Mouse (Mus musculus) intestine, postnatal 0 days (tissue): Measurements from ENCODE around the gene Tmem189. TPM values are rescaled to one million over a fixed set of nuclear protein-coding genes. Genes with fewer than 3 reads are reported as not detected.

Source experiments
- ATAC-seq: fragments of 200-750 bp; cut with Nextera tagmentation; 2 replicates; pipeline ENCODE4 v1.8.0; 2017; ENCODE audit warnings: mild to moderate bottlenecking, moderate TSS enrichment, moderate library complexity
- H3K27ac ChIP-seq: fragments of 300-500 bp; sonication (generic); 2 replicates; pipeline ENCODE4 v1.5.1; 2014; ENCODE audit warnings: mild to moderate bottlenecking, low read depth, low read length, moderate library complexity
- H3K27me3 ChIP-seq: fragments of 300-500 bp; sonication (generic); replicated peaks from 2 replicates; pipeline ENCODE4 v1.6.1; 2014; ENCODE audit warnings: low read length, mixed read lengths; ENCODE audit not compliant: control insufficient read depth, insufficient read depth
- H3K36me3 ChIP-seq: fragments of 300-500 bp; sonication (generic); 2 replicates; pipeline ENCODE4 v1.6.1; 2014; ENCODE audit warnings: mild to moderate bottlenecking, moderate library complexity; ENCODE audit not compliant: control insufficient read depth, insufficient read depth
- H3K4me1 ChIP-seq: fragments of 300-500 bp; sonication (generic); replicated peaks from 2 replicates; pipeline ENCODE4 v1.6.1; 2014; ENCODE audit warnings: antibody characterized with exemption, low read length, mixed read lengths; ENCODE audit not compliant: control insufficient read depth, insufficient read depth
- H3K4me2 ChIP-seq: fragments of 300-500 bp; sonication (generic); replicated peaks from 2 replicates; pipeline ENCODE4 v1.6.1; 2014; ENCODE audit warnings: low read depth, mild to moderate bottlenecking, moderate library complexity
- H3K4me3 ChIP-seq: fragments of 300-500 bp; sonication (generic); 2 replicates; pipeline ENCODE4 v1.5.1; 2014; ENCODE audit warnings: low read depth, low read length
- H3K9ac ChIP-seq: fragments of 300-500 bp; sonication (generic); 2 replicates; pipeline ENCODE4 v1.6.1; 2014; ENCODE audit warnings: mild to moderate bottlenecking, low read depth, low read length
- H3K9me3 ChIP-seq: fragments of 300-500 bp; sonication (generic); 2 replicates; pipeline ENCODE4 v1.6.1; 2016; ENCODE audit warnings: mixed run types; ENCODE audit not compliant: control insufficient read depth
- CTCF ChIP-seq: sonication (generic); IDR thresholded peaks from 2 replicates; pipeline ENCODE4 v1.5.1; 2016; ENCODE audit warnings: low read depth, mild to moderate bottlenecking, control low read depth, antibody characterized with exemption, moderate library complexity
- WGBS: fragments of 180-500 bp; shearing (Covaris S2); extraction: QIAGEN DNeasy Blood & Tissue Kit; methylation state at CpG from one replicate; pipeline ENCODE4 v1.1.7; 2014; 5-methylcytosine and 5-hydroxymethylcytosine counted together
- polyA plus RNA-seq: library from polyadenylated mRNA; unstranded; fragments of >200 nt; fragmentation: Nextera tagmentation; extraction: Ambion mirVana; gene quantifications from 2 replicates; pipeline ENCODE4 v1.2.1, GENCODE M21; 2015

Gene Tmem189
- polyA plus RNA-seq, 1 experiment from 2014 or later: 26.8 TPM

DNA sequence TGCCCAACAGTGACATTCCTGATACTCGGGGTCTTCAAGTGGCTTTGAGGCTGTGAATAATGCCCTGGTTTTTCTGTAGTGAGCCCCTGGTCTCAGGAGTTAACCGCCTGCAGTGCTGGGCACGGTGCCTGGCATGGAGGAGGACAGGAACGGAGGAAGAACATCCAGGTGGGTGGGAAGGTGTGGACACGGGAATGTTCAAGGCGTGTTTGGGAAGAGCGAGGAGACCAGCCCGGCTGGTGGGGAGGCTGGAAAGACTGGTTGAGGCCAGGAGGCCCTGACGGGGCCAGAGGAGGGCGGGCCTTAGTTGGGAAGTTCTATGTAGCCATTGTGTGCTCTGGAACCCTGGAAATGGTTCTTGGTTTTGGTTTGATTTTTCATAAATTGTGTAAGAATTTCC, 36.3 kb upstream of the Tmem189 start:
- no peak overlapping the region for H3K4me2 ChIP-seq
- 74% methylated on average over 10 of the region's 10 CpGs for WGBS
- no peaks in the 10 kb centered on the region for H3K27me3 ChIP-seq
- ATAC-seq: no peak
- no peak overlapping the region for H3K27ac ChIP-seq
- no peaks in the 10 kb centered on the region for H3K9me3 ChIP-seq
- H3K36me3 ChIP-seq: no peaks in the 10 kb centered on the region
- H3K4me1 ChIP-seq: no peaks in the 10 kb centered on the region; the same call in 1 of the 2 replicates
- TF ChIP-seq CTCF: no peak
- no peak overlapping the region for H3K4me3 ChIP-seq
- no peak overlapping the region for H3K9ac ChIP-seq

DNA sequence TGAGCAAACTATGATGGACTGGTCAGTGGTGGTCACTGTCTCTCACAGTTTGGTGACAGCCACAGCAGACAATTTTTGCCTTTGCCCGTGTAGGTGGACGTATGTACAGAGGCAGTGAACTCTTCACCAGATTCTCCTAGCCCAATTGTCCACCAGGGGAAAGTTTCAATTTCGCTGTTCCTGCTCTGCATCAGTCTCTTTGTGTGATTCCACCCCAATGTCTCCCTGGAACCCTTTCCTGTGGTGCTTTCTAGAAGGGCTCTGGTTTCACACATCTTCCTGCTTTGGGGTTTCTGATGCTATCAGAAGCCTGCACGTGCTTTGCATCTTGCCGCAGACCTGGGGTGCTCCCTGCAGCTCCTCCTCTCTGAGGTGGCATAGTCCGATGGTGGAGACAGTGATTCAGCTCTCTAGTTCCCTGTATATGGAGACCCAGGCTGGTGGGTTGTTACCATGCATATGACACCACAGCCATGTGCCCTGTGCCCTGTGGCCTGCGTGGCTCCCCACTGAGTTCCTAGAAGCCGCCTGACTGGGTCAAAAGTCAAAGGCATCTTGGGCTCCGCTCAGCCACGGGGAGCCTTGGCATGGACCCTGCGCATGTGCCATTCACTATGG, 34.1 kb upstream of the Tmem189 start:
- Histone ChIP-seq H3K4me1 (no peaks in the 10 kb centered on the region; the same call in 1 of the 2 replicates), H3K9me3 (no peaks in the 10 kb centered on the region), H3K27me3 (no peaks in the 10 kb centered on the region), H3K36me3 (no peaks in the 10 kb centered on the region), H3K4me3 (no peak overlapping the region), H3K27ac (no peak overlapping the region), H3K4me2 (no peak overlapping the region), H3K9ac (no peak overlapping the region)
- TF ChIP-seq CTCF: 0 out of 2 replicates have a peak, but pooled peaks have one; percentile 3
- ATAC-seq: no peak
- 80% methylated on average over 11 of the region's 11 CpGs for WGBS

DNA sequence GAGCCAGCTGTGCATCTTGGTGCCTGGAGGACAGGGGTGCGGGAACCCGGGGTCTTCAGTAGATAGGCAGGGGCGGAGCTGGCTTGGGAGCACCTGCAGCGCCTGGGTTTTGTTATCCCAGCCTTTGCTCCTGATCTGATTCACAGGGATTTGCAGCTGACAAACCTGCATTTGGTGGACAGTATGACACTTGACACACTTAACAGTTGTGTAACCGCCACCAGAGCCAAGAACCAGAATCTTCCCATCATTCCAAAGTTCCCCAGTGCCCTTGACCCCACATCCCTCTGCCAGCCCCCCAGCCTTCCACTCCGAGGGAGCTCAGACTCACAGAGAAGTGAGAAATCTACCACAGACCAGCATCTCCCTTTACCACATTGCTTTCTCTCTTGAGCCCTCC, 32.9 kb upstream of the Tmem189 start:
- H3K4me3 ChIP-seq: no peak overlapping the region
- H3K4me2 ChIP-seq: peak overlapping the region; percentile 56
- no peaks in the 10 kb centered on the region for H3K36me3 ChIP-seq
- H3K4me1 ChIP-seq: no peaks in the 10 kb centered on the region; the same call in 1 of the 2 replicates
- ATAC-seq: no peak
- no peak for TF ChIP-seq CTCF
- no peaks in the 10 kb centered on the region for H3K27me3 ChIP-seq
- no peak overlapping the region for H3K9ac ChIP-seq
- no peak overlapping the region for H3K27ac ChIP-seq
- WGBS: 56% methylated on average over 6 of the region's 6 CpGs
- no peaks in the 10 kb centered on the region for H3K9me3 ChIP-seq

DNA sequence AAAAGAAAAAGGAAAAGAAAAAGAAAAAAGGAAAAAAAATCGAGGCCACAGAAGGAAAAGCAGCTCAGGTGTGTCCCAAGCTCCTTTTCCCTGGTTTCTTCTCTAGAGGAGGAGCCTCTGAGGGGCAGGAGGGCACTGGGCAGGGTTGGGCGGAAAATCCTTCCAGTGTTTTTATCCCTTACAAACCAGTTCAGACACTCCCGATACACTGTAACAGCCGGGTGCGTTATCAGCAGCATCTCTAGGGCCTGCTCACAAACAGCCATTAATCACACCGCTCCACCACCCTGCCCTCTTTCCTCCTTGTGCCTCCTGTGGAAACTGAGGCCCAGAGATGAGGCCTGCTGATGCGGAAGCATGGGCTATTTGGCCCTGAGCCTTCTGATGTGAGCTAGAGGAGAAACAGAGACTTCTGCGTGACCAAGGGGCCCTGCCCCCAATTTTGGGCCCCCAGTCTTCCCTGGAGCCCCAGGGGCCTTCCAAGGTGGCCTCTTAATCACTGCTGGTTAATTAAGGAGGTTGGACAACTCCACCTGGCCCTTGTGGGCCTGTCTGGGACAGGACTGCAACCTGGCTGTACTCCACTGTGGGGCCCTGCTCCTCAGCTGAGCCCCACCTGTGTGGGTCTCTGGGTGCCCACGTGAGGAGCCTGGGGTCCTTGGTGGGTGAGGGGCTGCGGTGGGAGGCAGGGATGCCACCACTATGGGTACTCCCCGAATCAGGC, 31.7 kb upstream of the Tmem189 start:
- ATAC-seq: peak; percentile 88
- 41% methylated on average over 11 of the region's 11 CpGs for WGBS
- H3K27me3 ChIP-seq: no peaks in the 10 kb centered on the region
- H3K4me3 ChIP-seq: peak overlapping the region; percentile 5; the same call in 1 of the 2 replicates
- no peaks in the 10 kb centered on the region; the same call in 1 of the 2 replicates for H3K4me1 ChIP-seq
- H3K4me2 ChIP-seq: peak overlapping the region; percentile 56
- peak overlapping the region; percentile 74 for H3K27ac ChIP-seq
- H3K9ac ChIP-seq: 0 out of 2 replicates have a peak overlapping the region, but pooled peaks have one; percentile 17
- H3K36me3 ChIP-seq: no peaks in the 10 kb centered on the region
- H3K9me3 ChIP-seq: no peaks in the 10 kb centered on the region
- TF ChIP-seq CTCF: no peak

DNA sequence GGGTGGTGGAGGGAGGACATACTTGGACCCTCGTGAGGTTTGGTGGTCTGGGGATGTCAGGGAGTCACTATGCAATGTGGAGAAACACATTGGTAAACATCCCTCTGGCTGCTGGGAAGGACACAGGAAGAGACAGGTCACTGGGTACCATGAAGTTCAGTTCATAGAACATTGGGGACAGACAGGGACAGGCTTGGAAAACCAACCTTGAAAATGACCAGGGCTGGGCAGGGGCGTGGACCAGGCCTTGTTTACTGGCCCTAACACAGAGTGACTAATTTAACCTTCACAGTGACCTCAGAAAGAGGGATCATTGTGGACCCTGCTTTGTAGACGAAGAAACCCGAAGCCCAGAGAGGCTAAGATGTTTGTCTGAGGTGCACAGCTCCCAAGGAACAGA, 29.9 kb upstream of the Tmem189 start:
- TF ChIP-seq CTCF: no peak
- no peak overlapping the region for H3K4me2 ChIP-seq
- no peaks in the 10 kb centered on the region for H3K9me3 ChIP-seq
- no peak overlapping the region for H3K27ac ChIP-seq
- no peaks in the 10 kb centered on the region; the same call in 1 of the 2 replicates for H3K4me1 ChIP-seq
- H3K9ac ChIP-seq: no peak overlapping the region
- WGBS: 77% methylated on average over 4 of the region's 4 CpGs
- H3K27me3 ChIP-seq: no peaks in the 10 kb centered on the region
- H3K36me3 ChIP-seq: no peaks in the 10 kb centered on the region
- H3K4me3 ChIP-seq: no peak overlapping the region
- no peak for ATAC-seq

DNA sequence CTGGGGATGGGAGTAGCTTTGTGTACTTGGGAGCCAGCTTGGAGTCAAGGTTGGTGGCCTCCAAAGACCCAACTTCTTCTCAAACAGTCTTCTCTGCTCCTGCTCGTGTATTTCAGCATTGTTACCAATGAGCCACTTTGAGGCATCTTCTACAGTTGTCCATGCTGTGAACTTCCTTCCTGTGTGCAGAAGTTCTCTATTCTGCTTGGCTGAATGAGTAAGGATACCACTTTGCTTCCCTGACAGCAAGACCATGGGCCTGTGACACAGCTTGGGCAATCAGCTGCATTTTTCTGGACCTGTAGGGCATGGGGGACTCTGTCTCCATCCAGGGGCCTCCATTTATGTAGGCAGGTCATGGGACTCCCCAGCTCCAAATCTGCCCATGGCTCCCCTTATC, 27.6 kb upstream of the Tmem189 start:
- no peak for TF ChIP-seq CTCF
- H3K36me3 ChIP-seq: no peaks in the 10 kb centered on the region
- no peak overlapping the region for H3K4me3 ChIP-seq
- no peak overlapping the region for H3K4me2 ChIP-seq
- H3K4me1 ChIP-seq: no peaks in the 10 kb centered on the region; the same call in none of the 2 replicates
- 76% methylated on average over 1 of the region's 1 CpGs for whole genome bisulfite sequencing
- H3K27me3 ChIP-seq: no peaks in the 10 kb centered on the region
- no peak overlapping the region for H3K27ac ChIP-seq
- no peaks in the 10 kb centered on the region for H3K9me3 ChIP-seq
- no peak overlapping the region for H3K9ac ChIP-seq
- no peak for ATAC-seq
